ENCODE assay signal across 26 mouse cellular contexts in the genomic region with DNA sequence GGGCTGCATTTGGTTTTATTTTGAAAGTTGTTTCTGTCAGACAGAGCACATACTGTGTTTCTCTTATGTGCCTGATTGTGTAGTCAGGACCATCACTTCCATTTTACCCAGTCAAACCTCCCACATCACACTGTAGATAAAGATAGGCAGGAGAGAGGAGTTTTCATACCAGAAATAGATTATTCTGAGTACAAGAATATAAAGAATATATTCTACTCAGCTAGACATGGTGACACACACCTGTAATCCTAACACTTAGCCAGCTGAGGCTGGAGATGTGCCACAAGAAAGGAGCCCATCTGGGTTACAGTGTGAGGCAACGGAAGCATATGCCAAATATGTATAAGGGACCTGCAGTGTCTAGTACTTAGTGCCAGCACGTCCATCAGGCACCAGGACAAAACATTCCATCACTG. TPM values are rescaled to one million over a fixed set of nuclear protein-coding genes. Genes with fewer than 3 reads are reported as not detected.
A peak's percentile ranks its signal among the peaks of the same experiment; 100 is the strongest.
DNase-seq lines count a peak whose midpoint lies in the region; ATAC-seq lines count a peak whose summit lies in the region.
"Had no signal": no experiment of that assay in that cellular context is flagged by ENCODE, and none has a peak within 500 bp of the region (broad histone marks: within the 10 kb centered on the region; RNA-seq: fewer than 3 reads in every experiment).

No protein-coding gene starts in this region.

- H3K4me1 ChIP-seq in kidney, embryonic 14.5 days (ENCODE audit: control insufficient read depth, insufficient read depth, low read length), result no peaks in the 10 kb centered on the region
- H3K4me1 ChIP-seq: limb, embryonic 12.5 days; lung, embryonic 15.5 days; midbrain, embryonic 10.5 days had no signal

- no peak overlapping the region for H3K9ac ChIP-seq in kidney, embryonic 14.5 days (ENCODE audit: low read depth, low read length)
- H3K9ac ChIP-seq: forebrain, embryonic 13.5 days; limb, embryonic 12.5 days; lung, embryonic 15.5 days had no signal

- H3K9me3 ChIP-seq in kidney, embryonic 14.5 days (ENCODE audit: control insufficient read depth, low read length), result no peaks in the 10 kb centered on the region
- H3K9me3 ChIP-seq: forebrain, embryonic 13.5 days; limb, embryonic 12.5 days; lung, embryonic 15.5 days; midbrain, embryonic 10.5 days had no signal

- H3K27ac ChIP-seq in kidney, embryonic 14.5 days (ENCODE audit: low read depth, low read length), result no peak overlapping the region
- H3K27ac ChIP-seq: forebrain, embryonic 13.5 days; limb, embryonic 12.5 days; lung, embryonic 15.5 days; midbrain, embryonic 10.5 days; stomach, postnatal 0 days had no signal

- intact Hi-C loops in left cerebral cortex, postnatal 4 days (cut with DNase I), result no loop called here

- H3K36me3 ChIP-seq in kidney, embryonic 14.5 days (ENCODE audit: control insufficient read depth, insufficient read depth, low read length), result peaks cover 39% of the 10 kb centered on the region

- no peak for ATAC-seq in kidney, embryonic 14.5 days (ENCODE audit: low FRiP score, low TSS enrichment)
- ATAC-seq: forebrain, embryonic 13.5 days; hindbrain, embryonic 16.5 days; midbrain, embryonic 16.5 days had no signal

- H3K4me2 ChIP-seq in kidney, embryonic 14.5 days (replicated peaks; ENCODE audit: low read depth, low read length), result no peak overlapping the region
- H3K4me2 ChIP-seq: forebrain, embryonic 13.5 days; limb, embryonic 12.5 days; lung, embryonic 15.5 days had no signal

- peak; percentile 54 to 55 for DNase-seq in left cerebral cortex, adult 18-20 months (ENCODE audit: low spot score in 2 of 2)
- DNase-seq in left cerebral cortex, postnatal 4 days, result no peak
- peak; percentile 16 to 33 for DNase-seq in frontal cortex, postnatal 14 days (ENCODE audit: low spot score in 2 of 2)
- DNase-seq in left cerebral cortex, adult 9 months (ENCODE audit: low spot score in 2 of 2), result peak; percentile 59 to 64
- DNase-seq in right cerebral cortex, postnatal 36 days (ENCODE audit: low spot score in 2 of 2), result peak; percentile 33 to 56
- DNase-seq in urinary bladder, postnatal 25 days (ENCODE audit: low spot score), result no peak
- DNase-seq: adrenal gland, adult 2 months; adrenal gland, postnatal 36 days; B cell, adult 2 months; cerebellum, adult 2 months; cerebellum, postnatal 14 days; gastrocnemius, postnatal 10 days; heart, postnatal 14 days; kidney, adult 18-20 months; kidney, postnatal 10 days; thymus, adult 2 months; thymus, postnatal 36 days had no signal

- H3K27me3 ChIP-seq in kidney, embryonic 14.5 days (ENCODE audit: control insufficient read depth, insufficient read depth, low read length), result no peaks in the 10 kb centered on the region
- H3K27me3 ChIP-seq: forebrain, embryonic 13.5 days; limb, embryonic 12.5 days; lung, embryonic 15.5 days had no signal

- no peak overlapping the region for H3K4me3 ChIP-seq in kidney, embryonic 14.5 days (ENCODE audit: low read length)
- H3K4me3 ChIP-seq: erythroblast, embryonic 14.5 days; forebrain, embryonic 13.5 days; limb, embryonic 12.5 days; lung, embryonic 15.5 days; midbrain, embryonic 10.5 days had no signal

- 88% methylated on average over 2 of the region's 2 CpGs for WGBS in kidney, embryonic 14.5 days

RNA-seq across cellular contexts. Expression of a gene that starts 31.3 kb away (rescaled TPM):
- total RNA-seq in left cerebral cortex, adult 18-20 months (2021), result 10 to 100 TPM; 62.3 to 63.3 TPM
- 10 to 100 TPM; 58.9 to 63.6 TPM for total RNA-seq in left cerebral cortex, postnatal 4 days (2021)
- polyA plus RNA-seq in kidney, embryonic 14.5 days (2014; fragmentation: Nextera tagmentation; extraction: Ambion mirVana), result 9.3 and 11.6 TPM in 2 replicates

RNA-seq across cellular contexts. Expression of a gene that starts 53.7 kb away (rescaled TPM):
- 10 to 100 TPM; 14.0 to 15.0 TPM for total RNA-seq in left cerebral cortex, adult 18-20 months (2021)
- total RNA-seq in left cerebral cortex, postnatal 4 days (2021), result 10 to 100 TPM; 13.3 to 15.2 TPM
- 43.7 and 47.6 TPM in 2 replicates for polyA plus RNA-seq in kidney, embryonic 14.5 days (2014; fragmentation: Nextera tagmentation; extraction: Ambion mirVana)

Comparison
In these comparisons a context has a peak if more than half of its experiments do, and no peak if none do; other contexts are left out.
1. DNase-seq: peak in left cerebral cortex, adult 18-20 months (2 of 2), frontal cortex, postnatal 14 days (2 of 2), left cerebral cortex, adult 9 months (2 of 2) and right cerebral cortex, postnatal 36 days (2 of 2); none in left cerebral cortex, postnatal 4 days (single experiment) and urinary bladder, postnatal 25 days (single experiment).